Mouse (Mus musculus) cerebellum, postnatal 25 days (tissue): ENCODE measurements around the gene Nmrk2.
A peak's percentile ranks its signal among the peaks of the same experiment; 100 is the strongest.
"Not testable (repeated sequence)": the region's sequence is repeated elsewhere in the genome, so short reads cannot be mapped to it uniquely, and the experiment has no call there.

Experiments
- DNase-seq, 2 experiments: peaks; one replicate each; pipeline ENCODE4 v3.0.0; 2021; ENCODE audit warnings: mixed read lengths in 2 of 2

The Nmrk2 gene

DNA sequence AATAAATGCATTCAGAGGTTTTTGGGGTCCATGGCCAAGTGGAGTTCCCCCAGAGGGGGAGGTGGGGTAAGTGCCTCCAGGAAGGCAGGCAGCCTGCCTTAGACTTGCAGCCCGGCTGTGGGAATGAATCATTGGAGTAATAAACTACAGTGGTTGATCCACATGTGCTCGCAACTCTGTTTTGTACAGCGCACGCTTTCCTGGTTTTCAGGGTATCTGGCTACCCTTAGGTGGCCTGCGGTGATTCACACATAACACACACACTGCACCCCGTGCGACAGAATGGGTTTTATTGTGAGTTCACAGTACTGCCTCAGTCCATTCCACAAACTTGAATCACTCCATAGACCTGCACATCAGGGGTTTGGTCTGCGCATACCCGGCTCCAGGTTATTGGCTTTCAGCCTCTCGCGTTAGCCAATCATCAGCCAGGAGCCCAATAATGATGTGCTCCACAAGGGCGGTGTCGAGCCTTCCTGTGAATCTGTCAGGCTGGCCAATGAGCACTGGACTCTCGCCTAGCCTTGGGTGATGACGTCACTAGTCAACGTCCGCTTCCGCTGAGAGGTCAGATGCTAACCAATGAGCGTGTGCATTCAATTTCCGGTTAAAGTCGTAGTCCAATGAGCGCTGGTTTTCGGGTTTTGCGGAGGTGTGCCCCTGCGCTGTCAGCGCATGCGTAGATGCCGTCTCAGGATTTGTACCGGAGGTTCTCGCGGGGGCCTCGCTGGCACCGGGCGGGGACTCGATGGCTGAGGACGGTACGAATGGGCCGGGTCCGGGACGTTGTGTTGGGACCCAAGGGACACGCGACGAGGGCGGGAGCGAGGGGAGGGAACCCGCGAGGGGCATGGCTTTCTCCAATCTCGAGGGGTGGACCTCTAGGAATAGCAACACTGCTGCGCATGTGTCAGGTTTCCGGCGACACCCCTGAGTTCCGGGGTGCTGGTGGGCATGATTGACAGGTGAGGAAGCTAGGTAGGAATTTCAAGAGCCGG is 19.2 kb downstream of the Nmrk2 start, which contains the start of gene Dapk3:
Gene Dapk3 (plus strand): TSS at position 670 of the 998 bp plus-strand sequence.
- DNase-seq, result peak; percentile 96

DNA sequence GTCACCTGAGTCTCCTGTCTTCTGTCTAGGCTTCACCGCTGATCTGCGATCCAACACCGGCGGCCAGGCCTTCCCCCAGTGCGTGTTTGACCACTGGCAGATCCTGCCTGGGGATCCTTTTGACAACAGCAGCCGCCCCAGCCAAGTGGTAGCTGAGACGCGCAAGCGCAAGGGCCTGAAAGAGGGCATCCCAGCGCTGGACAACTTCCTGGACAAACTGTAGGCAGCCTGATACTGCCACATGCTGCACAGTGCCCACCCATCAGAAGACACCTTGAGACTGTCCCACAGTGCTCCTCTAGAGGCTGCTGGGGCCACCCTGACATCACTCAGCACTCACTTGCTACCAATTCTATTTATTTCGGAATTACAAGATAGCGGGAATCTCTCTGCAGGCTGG is 20.0 kb downstream of the Nmrk2 start:
- DNase-seq, result not testable (repeated sequence)

DNA sequence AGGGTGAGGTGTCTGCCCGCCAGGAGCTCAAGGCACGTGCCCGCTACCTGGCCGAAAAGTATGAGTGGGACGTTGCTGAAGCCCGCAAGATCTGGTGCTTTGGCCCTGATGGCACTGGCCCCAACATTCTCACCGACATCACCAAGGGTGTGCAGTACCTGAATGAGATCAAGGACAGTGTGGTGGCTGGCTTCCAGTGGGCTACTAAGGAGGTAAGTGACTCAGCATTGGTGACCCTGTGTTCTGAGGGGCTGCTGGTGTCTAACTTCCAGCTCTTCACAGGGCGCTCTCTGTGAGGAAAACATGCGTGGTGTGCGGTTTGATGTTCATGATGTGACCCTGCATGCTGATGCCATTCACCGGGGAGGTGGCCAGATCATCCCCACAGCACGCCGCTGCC is 20.9 kb downstream of the Nmrk2 start:
- no peak for DNase-seq

- DNase-seq, result no peak
Measured at GRCm38 (mm10) chr10:81179451-81180342, 22.2 kb downstream of the Nmrk2 start.

DNA sequence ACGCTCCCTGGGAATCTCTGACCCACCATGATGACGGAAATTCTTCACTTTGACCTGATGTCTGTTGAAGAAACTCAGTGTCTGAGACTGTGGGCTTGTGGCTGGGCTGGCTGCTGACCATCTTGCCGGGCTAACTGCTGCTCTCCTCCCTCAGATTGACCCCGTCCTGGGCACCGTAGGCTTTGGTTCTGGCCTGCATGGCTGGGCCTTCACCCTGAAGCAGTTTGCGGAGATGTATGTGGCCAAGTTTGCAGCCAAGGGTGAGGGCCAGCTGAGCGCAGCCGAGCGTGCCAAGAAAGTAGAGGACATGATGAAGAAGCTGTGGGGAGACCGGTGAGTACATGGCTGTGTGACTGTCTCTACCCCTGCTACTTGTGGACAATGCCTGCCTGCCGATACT is 22.9 kb downstream of the Nmrk2 start:
- DNase-seq, result no peak

DNA sequence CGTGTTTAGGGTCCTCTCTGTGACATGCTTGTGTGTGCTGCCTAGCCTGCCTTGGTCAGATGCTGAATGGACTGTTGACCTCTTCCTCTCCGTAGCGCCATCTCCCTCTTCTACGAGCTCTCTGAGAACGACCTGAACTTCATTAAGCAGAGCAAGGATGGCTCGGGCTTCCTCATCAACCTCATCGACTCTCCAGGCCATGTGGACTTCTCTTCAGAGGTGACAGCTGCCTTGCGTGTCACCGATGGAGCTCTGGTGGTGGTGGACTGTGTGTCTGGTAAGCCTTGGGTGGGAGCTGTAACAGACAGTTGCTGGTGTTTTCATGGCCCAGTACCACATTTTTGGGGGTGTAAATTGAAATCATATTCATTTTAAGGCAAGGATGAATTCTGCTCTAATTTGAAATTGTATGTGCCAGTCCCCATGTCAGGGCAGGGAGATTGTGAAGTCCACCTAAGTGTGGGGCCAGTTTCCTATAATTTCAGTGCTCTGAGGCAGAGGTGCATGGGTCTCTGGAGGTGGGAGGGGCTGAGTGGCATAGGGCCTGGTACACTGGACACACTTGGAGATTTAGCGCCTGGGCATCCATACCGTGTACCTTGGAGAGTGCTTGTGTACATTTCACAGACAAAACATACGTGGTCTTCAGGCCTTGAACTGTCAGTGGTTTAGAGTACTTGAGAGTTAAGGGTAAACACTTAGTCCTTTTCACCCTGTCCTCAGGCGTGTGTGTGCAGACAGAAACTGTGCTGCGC is 23.7 kb downstream of the Nmrk2 start:
- DNase-seq, result peak in 1 of 2 experiments; percentile 40

DNA sequence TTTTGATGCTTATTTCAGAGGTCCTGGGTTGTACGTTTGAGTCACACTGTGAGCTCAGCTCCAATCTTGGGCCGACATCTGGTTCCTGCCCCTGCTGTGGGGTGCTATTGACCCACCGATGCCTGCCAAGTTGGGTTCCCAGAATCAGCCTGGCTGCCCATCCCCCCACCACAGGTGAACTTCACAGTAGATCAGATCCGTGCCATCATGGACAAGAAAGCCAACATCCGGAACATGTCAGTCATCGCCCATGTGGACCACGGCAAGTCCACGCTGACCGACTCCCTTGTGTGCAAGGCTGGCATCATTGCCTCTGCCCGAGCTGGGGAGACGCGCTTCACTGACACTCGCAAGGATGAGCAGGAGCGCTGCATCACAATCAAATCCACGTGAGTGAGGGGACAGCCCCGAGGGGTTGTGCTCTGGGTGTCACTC is 24.3 kb downstream of the Nmrk2 start:
- peak; percentile 57 to 71 for DNase-seq

- DNase-seq, result peak; percentile 100
Measured at GRCm38 (mm10) chr10:81176466-81177271, 25.2 kb downstream of the Nmrk2 start, which contains the start of gene Eef2. Eef2 (plus strand) TSS chr10:81176631.

GRCm38 (mm10) chr10:81175936-81176465 is 25.9 kb downstream of the Nmrk2 start:
- DNase-seq, result peak in 1 of 2 experiments; percentile 58

DNA sequence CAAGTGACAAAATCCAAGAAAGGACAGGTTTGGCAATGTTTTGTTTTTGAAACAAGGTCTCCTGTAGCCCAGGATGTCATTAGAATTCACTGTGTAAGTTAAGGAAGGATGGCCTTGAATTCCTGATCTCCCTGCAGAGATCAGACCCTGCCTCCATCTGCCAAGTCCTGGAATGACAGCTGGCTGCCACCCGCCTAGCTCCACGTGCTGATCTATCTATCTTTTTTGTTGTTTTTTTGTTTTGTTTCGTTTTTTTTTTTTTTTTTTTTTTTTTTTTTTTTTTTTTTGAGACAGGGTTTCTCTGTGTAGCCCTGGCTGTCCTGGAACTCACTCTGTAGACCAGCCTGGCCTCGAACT is 26.5 kb downstream of the Nmrk2 start:
- peak in 1 of 2 experiments; percentile 58 for DNase-seq

DNA sequence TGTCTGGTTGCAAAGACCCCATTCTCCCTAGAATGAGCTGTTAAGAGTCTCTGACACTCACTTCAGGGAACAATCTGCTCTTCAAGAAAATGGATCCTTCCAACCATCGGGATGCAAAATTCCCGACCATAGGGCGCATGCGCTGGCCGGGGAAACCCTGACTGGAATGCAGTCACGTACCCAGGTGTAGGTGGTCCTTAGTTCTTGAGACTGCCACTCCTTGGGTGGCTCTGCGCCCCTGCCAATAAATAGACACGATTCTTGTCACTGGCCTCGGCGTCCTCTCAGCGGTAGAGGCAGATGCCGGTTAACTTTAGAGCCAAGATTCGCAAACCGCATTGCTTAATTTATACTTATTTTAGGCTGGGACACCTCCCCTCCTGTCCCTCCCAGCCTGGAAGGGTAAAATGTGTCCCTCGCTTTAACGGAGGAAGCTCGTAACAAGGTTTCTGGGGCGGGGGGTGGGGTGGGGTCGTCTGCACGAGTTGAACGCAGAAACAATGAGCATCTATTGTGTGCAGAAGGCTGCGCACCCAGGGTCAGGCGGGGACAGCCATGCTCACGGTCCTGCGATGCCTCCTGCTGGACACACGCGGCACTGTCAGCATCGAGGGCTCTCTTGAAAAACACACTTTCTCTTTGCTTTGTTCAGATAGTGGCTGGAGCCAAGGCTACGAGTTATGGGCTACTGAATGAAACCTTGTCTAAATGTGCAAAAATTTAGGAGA is 27.1 kb downstream of the Nmrk2 start:
- DNase-seq, result peak; percentile 96

GRCm38 (mm10) chr10:81173132-81173531 is 28.7 kb downstream of the Nmrk2 start:
- peak; percentile 89 to 92 for DNase-seq

- peak in 1 of 2 experiments; percentile 38 for DNase-seq
Measured at GRCm38 (mm10) chr10:81169411-81169900, 32.4 kb downstream of the Nmrk2 start.

DNA sequence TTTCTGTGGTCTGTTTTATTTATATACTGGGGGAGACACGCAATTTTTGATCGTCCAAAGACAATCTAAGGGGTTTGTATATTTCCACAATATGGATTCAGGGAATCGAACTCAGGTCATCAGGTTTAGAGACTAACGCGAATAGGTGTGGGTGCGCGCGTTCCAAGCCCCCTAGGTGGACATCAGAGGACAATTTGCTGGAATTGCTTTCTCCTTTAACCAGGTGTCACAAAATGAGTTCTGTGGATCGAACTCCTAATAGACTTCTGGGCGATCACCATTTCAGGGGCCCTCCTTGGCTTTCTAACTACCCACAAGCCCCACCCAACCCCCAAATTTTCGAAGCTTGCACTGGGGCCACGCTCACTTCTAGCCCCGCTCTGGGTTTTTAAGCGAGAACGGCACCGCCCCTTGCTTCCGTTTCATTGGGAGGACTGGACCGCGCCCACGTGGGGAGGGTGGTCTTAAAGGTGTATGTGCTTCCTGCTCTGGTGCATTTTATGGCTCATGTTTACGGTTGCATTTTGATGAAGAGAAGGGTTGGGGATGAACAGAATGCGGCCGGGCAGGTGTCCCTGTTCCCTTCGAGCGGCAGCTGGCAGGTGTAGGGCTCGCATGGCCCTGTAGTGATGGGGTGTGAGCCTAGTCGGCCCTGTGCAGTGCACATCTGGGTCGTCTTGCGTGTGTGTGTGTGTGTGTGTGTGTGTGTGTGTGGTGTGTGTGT is 33.2 kb downstream of the Nmrk2 start:
- DNase-seq, result peak; percentile 82 to 89

DNA sequence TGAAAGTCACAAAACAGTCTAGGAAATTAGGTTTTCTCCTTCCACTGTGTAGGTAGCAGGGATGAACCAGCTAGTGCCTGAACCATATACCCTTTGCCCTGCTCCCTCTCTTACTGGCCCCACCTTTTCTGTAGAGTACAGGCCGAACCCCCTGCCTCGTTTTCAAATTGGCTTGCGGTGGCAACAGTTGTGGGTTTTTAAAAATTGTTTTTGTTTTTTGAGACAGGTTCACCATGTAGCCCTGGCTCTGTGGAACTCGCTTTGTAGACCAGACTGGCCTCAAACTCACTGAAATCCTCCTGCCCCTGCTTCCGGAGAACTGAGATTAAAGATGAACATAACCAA is 33.8 kb downstream of the Nmrk2 start:
- DNase-seq, result no peak

DNA sequence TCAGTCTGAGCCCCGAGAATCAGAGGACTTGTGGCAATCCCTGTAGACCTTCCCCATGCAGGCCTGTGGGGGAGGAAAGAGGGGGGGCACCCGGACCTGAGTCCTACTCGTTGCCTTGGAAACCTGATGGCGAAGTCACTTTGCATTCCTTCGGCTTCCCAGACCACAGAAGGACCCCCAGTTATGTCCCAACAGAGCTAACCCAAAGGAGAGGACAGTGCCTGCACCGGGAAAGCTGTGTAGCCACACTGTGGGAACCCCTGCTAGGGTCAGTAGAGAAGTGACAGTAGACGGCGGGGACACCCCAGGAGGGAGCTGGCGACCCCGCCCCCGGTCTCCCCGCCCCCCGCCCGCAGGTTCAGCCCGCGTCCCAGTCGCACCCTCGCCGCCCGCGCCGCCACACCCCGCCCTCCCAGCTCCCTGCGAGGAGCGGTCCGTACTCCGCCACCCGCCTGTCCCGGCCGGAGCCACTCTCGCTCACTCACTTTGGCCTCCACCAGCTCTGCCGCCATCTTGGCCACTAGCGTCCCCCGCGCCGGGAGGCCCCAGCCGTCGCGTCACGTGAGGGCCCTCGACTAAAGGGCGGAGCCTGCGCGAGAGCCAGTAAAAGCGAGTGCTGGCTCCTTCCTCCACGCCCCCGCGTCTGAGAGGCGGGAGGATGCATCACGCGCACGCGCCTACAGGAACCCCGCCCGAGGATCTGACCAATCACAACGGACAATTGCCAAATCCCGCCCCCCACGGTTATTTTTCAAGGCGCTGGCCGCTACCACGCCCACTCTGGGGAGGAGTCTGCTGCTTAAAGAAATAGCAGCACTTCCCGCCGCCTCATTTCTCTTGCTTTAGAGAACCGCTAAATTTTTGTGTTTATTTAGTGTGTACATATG is 34.4 kb downstream of the Nmrk2 start, which contains the start of gene Pias4:
Gene Pias4 (minus strand): TSS at position 724 of the 887 bp plus-strand sequence.
- DNase-seq, result peak; percentile 100

DNA sequence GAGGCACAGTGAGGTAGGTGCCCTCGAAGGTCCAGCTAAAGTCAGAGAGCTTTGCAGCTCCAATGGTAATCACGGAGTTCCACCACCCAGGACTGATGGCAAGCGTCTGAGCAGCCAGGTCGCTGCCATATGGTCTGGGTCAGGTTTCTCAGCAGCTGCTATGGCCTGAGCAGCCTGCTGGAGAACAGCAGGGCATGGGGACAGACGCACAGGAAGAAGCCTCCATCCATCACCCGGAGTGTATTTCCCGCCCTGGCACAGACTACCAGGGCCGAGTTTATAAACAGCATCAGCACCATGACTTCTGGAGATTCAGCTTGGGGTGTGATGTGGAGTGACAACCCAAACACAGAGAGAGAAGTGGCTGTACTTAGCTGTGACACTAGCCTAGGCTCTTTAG is 36.7 kb downstream of the Nmrk2 start:
- DNase-seq, result peak; percentile 77 to 78

- no peak for DNase-seq
Measured at GRCm38 (mm10) chr10:81162318-81162652, 39.6 kb downstream of the Nmrk2 start.
